ENCODE assay signal across 14 mouse cellular contexts in the genomic region with DNA sequence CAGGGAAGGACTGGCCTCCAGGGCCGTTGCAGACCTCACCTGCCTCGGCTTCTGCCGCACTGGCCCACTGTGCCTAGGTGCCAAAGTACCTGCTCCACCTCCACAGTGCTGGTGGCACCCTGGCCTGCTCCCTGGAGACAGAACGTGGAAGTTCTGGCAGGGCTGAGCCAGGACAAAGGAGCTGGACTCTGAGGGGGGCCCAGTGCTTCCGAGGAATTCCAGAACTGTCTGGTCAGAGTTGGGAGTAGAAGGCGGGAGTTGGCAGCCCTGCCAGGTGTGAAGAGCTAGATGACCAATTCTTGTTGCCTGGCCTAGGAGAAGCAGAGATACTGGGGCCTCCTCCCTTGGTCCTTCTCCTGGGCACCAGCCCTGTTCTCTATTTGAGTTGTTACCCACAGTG.
DNase-seq lines count a peak whose midpoint lies in the region; ATAC-seq and TF ChIP-seq lines count a peak whose summit lies in the region.
"Had no signal": no experiment of that assay in that cellular context is flagged by ENCODE, and none has a peak within 500 bp of the region (broad histone marks: within the 10 kb centered on the region; RNA-seq: fewer than 3 reads in every experiment).

No protein-coding gene starts in this region.

- ATAC-seq in heart, postnatal 0 days (ENCODE audit: insufficient read depth, low read depth): no peak
- peak; percentile 79 for ATAC-seq in kidney, postnatal 0 days (replicated peaks; ENCODE audit: low FRiP score, low read depth)
- no peak for ATAC-seq in midbrain, embryonic 11.5 days (ENCODE audit: low FRiP score)
- ATAC-seq: CD4-positive, CD25-positive, alpha-beta regulatory T cell, adult 4 months; forebrain, embryonic 15.5 days; hindbrain, embryonic 16.5 days had no signal

- TF ChIP-seq CTCF in heart, postnatal 0 days (IDR thresholded peaks at IDR 0.05; ENCODE audit: low read depth): 0 out of 2 replicates have a peak, but pooled peaks have one; percentile 2
- TF ChIP-seq CTCF in kidney, postnatal 0 days (IDR thresholded peaks at IDR 0.05; ENCODE audit: low read depth): peak; percentile 32; the same call in 1 of the 2 replicates

- TF ChIP-seq EP300 in heart, postnatal 0 days (IDR thresholded peaks at IDR 0.05; ENCODE audit: low read depth): no peak

- 46% methylated on average over 6 of the region's 6 CpGs for WGBS in heart, postnatal 0 days
- WGBS in kidney, postnatal 0 days: 48% methylated on average over 6 of the region's 6 CpGs
- 74% methylated on average over 6 of the region's 6 CpGs for WGBS in midbrain, embryonic 11.5 days

- H3K9ac ChIP-seq in heart, postnatal 0 days (replicated peaks; ENCODE audit: low read depth, low read length): peak overlapping the region; percentile 5; the same call in 1 of the 2 replicates
- H3K9ac ChIP-seq in kidney, postnatal 0 days (ENCODE audit: low read depth, low read length): no peak overlapping the region
- H3K9ac ChIP-seq in midbrain, embryonic 11.5 days (ENCODE audit: low read length): no peak overlapping the region
- H3K9ac ChIP-seq: embryonic facial prominence, embryonic 15.5 days; forebrain, embryonic 15.5 days had no signal

- no peaks in the 10 kb centered on the region for H3K9me3 ChIP-seq in heart, postnatal 0 days (replicated peaks; ENCODE audit: control insufficient read depth, low read length)
- H3K9me3 ChIP-seq in kidney, postnatal 0 days (replicated peaks; ENCODE audit: low read length): no peaks in the 10 kb centered on the region
- H3K9me3 ChIP-seq in midbrain, embryonic 11.5 days (ENCODE audit: control insufficient read depth, low read length): no peaks in the 10 kb centered on the region
- H3K9me3 ChIP-seq: embryonic facial prominence, embryonic 15.5 days; forebrain, embryonic 15.5 days; midbrain, embryonic 10.5 days had no signal

- intact Hi-C loops in heart, postnatal 10 days (cut with DNase I): no loop called here

- peak overlapping the region; percentile 62 for H3K27ac ChIP-seq in heart, postnatal 0 days (ENCODE audit: low read depth)
- peak overlapping the region; percentile 84 for H3K27ac ChIP-seq in kidney, postnatal 0 days
- H3K27ac ChIP-seq in midbrain, embryonic 11.5 days (ENCODE audit: low read depth, low read length): no peak overlapping the region
- H3K27ac ChIP-seq: embryonic facial prominence, embryonic 15.5 days; forebrain, embryonic 15.5 days; midbrain, embryonic 10.5 days had no signal

- H3K4me3 ChIP-seq in heart, postnatal 0 days (ENCODE audit: low read depth, low read length): no peak overlapping the region
- no peak overlapping the region for H3K4me3 ChIP-seq in kidney, postnatal 0 days (replicated peaks; ENCODE audit: low read depth, low read length)
- H3K4me3 ChIP-seq in midbrain, embryonic 11.5 days (ENCODE audit: low read depth, low read length): no peak overlapping the region
- H3K4me3 ChIP-seq: embryonic facial prominence, embryonic 15.5 days; forebrain, embryonic 15.5 days; midbrain, embryonic 10.5 days; myocyte had no signal

- no peaks in the 10 kb centered on the region for H3K27me3 ChIP-seq in heart, postnatal 0 days (ENCODE audit: control insufficient read depth, insufficient read depth, low read length)
- no peaks in the 10 kb centered on the region for H3K27me3 ChIP-seq in kidney, postnatal 0 days (ENCODE audit: insufficient read depth, low read length)
- no peaks in the 10 kb centered on the region for H3K27me3 ChIP-seq in midbrain, embryonic 11.5 days (ENCODE audit: control insufficient read depth, insufficient read depth, low read length)
- H3K27me3 ChIP-seq: embryonic facial prominence, embryonic 15.5 days; forebrain, embryonic 15.5 days had no signal

- peaks cover 69% of the 10 kb centered on the region for H3K4me1 ChIP-seq in heart, postnatal 0 days (ENCODE audit: control insufficient read depth, insufficient read depth)
- peaks cover 41% of the 10 kb centered on the region for H3K4me1 ChIP-seq in kidney, postnatal 0 days (replicated peaks; ENCODE audit: insufficient read depth, low read length)
- H3K4me1 ChIP-seq in midbrain, embryonic 11.5 days (ENCODE audit: control insufficient read depth, insufficient read depth, low read length): no peaks in the 10 kb centered on the region

- H3K4me2 ChIP-seq in heart, postnatal 0 days (ENCODE audit: low read depth, low read length): no peak overlapping the region
- no peak overlapping the region for H3K4me2 ChIP-seq in kidney, postnatal 0 days (ENCODE audit: low read length)
- no peak overlapping the region for H3K4me2 ChIP-seq in midbrain, embryonic 11.5 days
- H3K4me2 ChIP-seq: embryonic facial prominence, embryonic 15.5 days; forebrain, embryonic 15.5 days had no signal

- H3K36me3 ChIP-seq in heart, postnatal 0 days (replicated peaks; ENCODE audit: control insufficient read depth, insufficient read depth, low read length): no peaks in the 10 kb centered on the region
- no peaks in the 10 kb centered on the region for H3K36me3 ChIP-seq in kidney, postnatal 0 days (ENCODE audit: insufficient read depth, low read length)
- H3K36me3 ChIP-seq in midbrain, embryonic 11.5 days (ENCODE audit: control insufficient read depth, insufficient read depth, low read length): no peaks in the 10 kb centered on the region
- H3K36me3 ChIP-seq: embryonic facial prominence, embryonic 15.5 days; forebrain, embryonic 15.5 days; midbrain, embryonic 10.5 days had no signal

- no peak for DNase-seq in heart, postnatal 0 days (ENCODE audit: low spot score)
- no peak for DNase-seq in heart, postnatal 10 days
- DNase-seq in heart, postnatal 4 days: peak; percentile 39
- no peak for DNase-seq in kidney, postnatal 0 days (ENCODE audit: low spot score)
- DNase-seq in lung, postnatal 10 days: peak; percentile 74
- DNase-seq in adrenal gland, postnatal 14 days: no peak
- no peak for DNase-seq in midbrain, embryonic 11.5 days (ENCODE audit: low spot score, missing footprints)
- DNase-seq: thymus, postnatal 14 days had no signal

Comparison
In these comparisons a context has a peak if more than half of its experiments do, and no peak if none do; other contexts are left out.
1. DNase-seq: peak in heart, postnatal 4 days (single experiment) and lung, postnatal 10 days (single experiment); none in heart, postnatal 0 days (single experiment), heart, postnatal 10 days (0 of 2), kidney, postnatal 0 days (single experiment), adrenal gland, postnatal 14 days (single experiment) and midbrain, embryonic 11.5 days (single experiment).